Mouse (Mus musculus): ENCODE results near the gene Vps13d. TPM values are rescaled to one million over a fixed set of nuclear protein-coding genes. Genes with fewer than 3 reads are reported as not detected.

The Vps13d gene
- polyA plus RNA-seq, 1 experiment from 2014 or later: 7.8 TPM

GRCm38 (mm10) chr4:144957186-144957585, 237.6 kb downstream of the Vps13d start:
- WGBS: 83% methylated on average over 4 of the region's 4 CpGs

GRCm38 (mm10) chr4:144956293-144956692, 238.5 kb downstream of the Vps13d start:
- WGBS: 73% methylated on average over 1 of the region's 1 CpGs
- Histone ChIP-seq H3K27ac (replicated peaks) (no peak overlapping the region), H3K9me3 (replicated peaks) (no peaks in the 10 kb centered on the region), H3K4me2 (no peak overlapping the region), H3K27me3 (replicated peaks) (no peaks in the 10 kb centered on the region), H3K4me1 (no peaks in the 10 kb centered on the region), H3K9ac (replicated peaks) (no peak overlapping the region), H3K36me3 (no peaks in the 10 kb centered on the region), H3K4me3 (replicated peaks) (no peak overlapping the region)
- ATAC-seq (ENCODE audit: low FRiP score): no peak

More at GRCm38 (mm10) chr4:144957186-144957585, 237.6 kb downstream of the Vps13d start:
- Histone ChIP-seq H3K36me3 (no peaks in the 10 kb centered on the region), H3K27me3 (replicated peaks) (no peaks in the 10 kb centered on the region), H3K27ac (replicated peaks) (no peak overlapping the region), H3K4me1 (no peaks in the 10 kb centered on the region), H3K4me3 (replicated peaks) (no peak overlapping the region), H3K9me3 (replicated peaks) (no peaks in the 10 kb centered on the region), H3K9ac (replicated peaks) (no peak overlapping the region), H3K4me2 (no peak overlapping the region)
- ATAC-seq (ENCODE audit: low FRiP score): no peak

DNA sequence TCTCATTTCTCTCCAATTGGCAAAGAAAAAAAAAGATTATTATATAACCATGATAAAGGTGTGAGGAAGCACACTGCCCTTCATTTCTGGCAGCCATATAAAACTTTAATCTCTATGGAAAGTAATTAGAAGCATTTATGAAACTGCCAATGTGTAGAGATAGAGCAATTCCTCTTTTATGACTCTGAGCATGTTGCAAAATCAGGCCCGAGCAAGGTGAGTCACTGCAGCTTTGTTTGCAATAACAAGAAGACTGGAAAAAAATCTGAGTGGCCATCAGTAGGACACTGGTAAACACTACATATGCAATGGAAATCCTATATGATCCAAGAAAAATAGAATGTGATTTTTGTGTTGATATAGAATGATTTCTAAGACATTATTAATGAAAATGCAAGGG, 238.9 kb downstream of the Vps13d start:
- Histone ChIP-seq H3K27me3 (replicated peaks) (no peaks in the 10 kb centered on the region), H3K4me2 (no peak overlapping the region), H3K9ac (replicated peaks) (no peak overlapping the region), H3K4me3 (replicated peaks) (no peak overlapping the region), H3K9me3 (replicated peaks) (no peaks in the 10 kb centered on the region), H3K27ac (replicated peaks) (no peak overlapping the region), H3K4me1 (no peaks in the 10 kb centered on the region), H3K36me3 (no peaks in the 10 kb centered on the region)
- ATAC-seq (ENCODE audit: low FRiP score): no peak
- 77% methylated on average over 1 of the region's 1 CpGs for WGBS

GRCm38 (mm10) chr4:144953421-144953820, 241.4 kb downstream of the Vps13d start:
- no peak overlapping the region for H3K27ac ChIP-seq (replicated peaks)
- WGBS: 100% methylated on average over 1 of the region's 1 CpGs
- no peak for ATAC-seq (ENCODE audit: low FRiP score)
- H3K9me3 ChIP-seq (replicated peaks): no peaks in the 10 kb centered on the region
- H3K4me3 ChIP-seq (replicated peaks): no peak overlapping the region
- no peaks in the 10 kb centered on the region for H3K27me3 ChIP-seq (replicated peaks)
- peaks cover 13% of the 10 kb centered on the region for H3K4me1 ChIP-seq
- H3K4me2 ChIP-seq: no peak overlapping the region
- H3K9ac ChIP-seq (replicated peaks): no peak overlapping the region
- H3K36me3 ChIP-seq: no peaks in the 10 kb centered on the region

DNA sequence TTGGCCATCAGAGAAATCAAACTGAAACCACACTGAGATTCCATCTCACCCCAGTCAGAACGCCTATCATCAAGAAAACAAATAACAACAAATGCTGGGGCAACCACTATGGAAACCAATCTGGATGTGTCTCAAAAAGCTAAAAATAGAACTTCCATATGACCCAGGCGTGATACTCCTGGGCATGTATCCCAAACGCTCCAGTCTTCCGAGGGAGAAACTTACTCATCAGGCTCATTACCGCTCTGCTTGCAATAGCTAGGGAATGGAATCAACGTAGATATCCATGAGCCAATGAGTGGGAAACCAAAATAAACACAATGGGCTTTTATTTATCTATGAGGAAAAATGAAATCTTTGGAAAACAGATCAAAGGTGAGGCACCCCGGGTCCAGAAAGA, 242.9 kb downstream of the Vps13d start:
- ATAC-seq (ENCODE audit: low FRiP score): no peak
- Histone ChIP-seq H3K4me3 (replicated peaks) (no peak overlapping the region), H3K9me3 (replicated peaks) (no peaks in the 10 kb centered on the region), H3K36me3 (no peaks in the 10 kb centered on the region), H3K4me1 (peaks cover 13% of the 10 kb centered on the region), H3K9ac (replicated peaks) (no peak overlapping the region), H3K4me2 (no peak overlapping the region), H3K27ac (replicated peaks) (no peak overlapping the region), H3K27me3 (replicated peaks) (no peaks in the 10 kb centered on the region)
- WGBS: 88% methylated on average over 7 of the region's 7 CpGs

DNA sequence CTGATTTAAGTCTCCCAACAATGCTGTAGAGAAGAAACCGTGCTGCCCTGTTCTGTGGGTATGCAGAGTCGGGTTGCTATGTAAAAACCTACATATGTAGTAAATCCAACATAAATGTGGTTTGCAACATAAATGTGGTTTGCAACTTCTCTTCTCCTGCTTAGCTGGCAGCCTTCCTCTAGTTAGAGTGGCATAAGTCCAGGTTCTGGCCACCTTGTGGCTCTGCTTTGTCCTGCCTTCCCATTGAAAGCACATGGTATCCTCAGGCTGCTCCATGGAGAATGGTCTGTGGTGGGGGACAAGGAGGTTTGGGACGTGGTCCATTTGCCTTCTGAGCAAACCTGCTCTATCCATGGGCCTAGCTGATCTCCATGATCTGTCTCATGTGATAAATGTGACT, 243.9 kb downstream of the Vps13d start:
- Histone ChIP-seq H3K36me3 (no peaks in the 10 kb centered on the region), H3K27me3 (replicated peaks) (no peaks in the 10 kb centered on the region), H3K4me1 (peaks cover 13% of the 10 kb centered on the region), H3K9me3 (replicated peaks) (no peaks in the 10 kb centered on the region), H3K27ac (replicated peaks) (no peak overlapping the region), H3K4me3 (replicated peaks) (no peak overlapping the region), H3K4me2 (no peak overlapping the region), H3K9ac (replicated peaks) (no peak overlapping the region)
- no peak for ATAC-seq (ENCODE audit: low FRiP score)
- WGBS: 91% methylated on average over 3 of the region's 3 CpGs

DNA sequence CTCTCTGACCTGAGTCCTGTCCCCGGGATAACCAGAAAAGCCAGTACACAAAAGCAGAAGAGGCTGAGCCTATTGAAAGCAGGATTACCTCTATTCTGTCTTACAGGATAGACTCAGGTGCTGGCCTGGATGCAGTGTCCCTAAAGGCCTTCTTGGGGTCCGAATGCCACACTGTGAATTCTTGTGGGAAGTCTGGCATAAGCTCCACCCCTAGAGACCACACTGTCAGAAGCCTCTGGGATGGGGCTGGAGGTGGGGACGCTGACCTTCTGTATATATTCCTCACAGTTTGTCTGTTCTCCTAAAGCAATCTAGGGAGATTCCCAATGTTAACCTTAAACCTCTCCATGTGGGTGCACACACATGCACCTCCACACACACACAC, 244.5 kb downstream of the Vps13d start:
- Histone ChIP-seq H3K36me3 (no peaks in the 10 kb centered on the region), H3K9me3 (replicated peaks) (no peaks in the 10 kb centered on the region), H3K9ac (replicated peaks) (no peak overlapping the region), H3K27ac (replicated peaks) (no peak overlapping the region), H3K4me1 (peaks cover 13% of the 10 kb centered on the region), H3K4me2 (no peak overlapping the region), H3K4me3 (replicated peaks) (no peak overlapping the region), H3K27me3 (replicated peaks) (no peaks in the 10 kb centered on the region)
- no peak for ATAC-seq (ENCODE audit: low FRiP score)
- WGBS: 73% methylated on average over 3 of the region's 3 CpGs

- no peak overlapping the region for H3K27ac ChIP-seq (replicated peaks)
- no peaks in the 10 kb centered on the region for H3K27me3 ChIP-seq (replicated peaks)
- H3K9me3 ChIP-seq (replicated peaks): no peaks in the 10 kb centered on the region
- peak; percentile 86 for ATAC-seq (ENCODE audit: low FRiP score)
- H3K36me3 ChIP-seq: no peaks in the 10 kb centered on the region
- WGBS: 12% methylated on average over 9 of the region's 9 CpGs
- H3K4me3 ChIP-seq (replicated peaks): no peak overlapping the region
- H3K4me2 ChIP-seq: no peak overlapping the region
- no peak overlapping the region for H3K9ac ChIP-seq (replicated peaks)
- peaks cover 13% of the 10 kb centered on the region for H3K4me1 ChIP-seq
Observed at GRCm38 (mm10) chr4:144949441-144950326, 245.1 kb downstream of the Vps13d start.

DNA sequence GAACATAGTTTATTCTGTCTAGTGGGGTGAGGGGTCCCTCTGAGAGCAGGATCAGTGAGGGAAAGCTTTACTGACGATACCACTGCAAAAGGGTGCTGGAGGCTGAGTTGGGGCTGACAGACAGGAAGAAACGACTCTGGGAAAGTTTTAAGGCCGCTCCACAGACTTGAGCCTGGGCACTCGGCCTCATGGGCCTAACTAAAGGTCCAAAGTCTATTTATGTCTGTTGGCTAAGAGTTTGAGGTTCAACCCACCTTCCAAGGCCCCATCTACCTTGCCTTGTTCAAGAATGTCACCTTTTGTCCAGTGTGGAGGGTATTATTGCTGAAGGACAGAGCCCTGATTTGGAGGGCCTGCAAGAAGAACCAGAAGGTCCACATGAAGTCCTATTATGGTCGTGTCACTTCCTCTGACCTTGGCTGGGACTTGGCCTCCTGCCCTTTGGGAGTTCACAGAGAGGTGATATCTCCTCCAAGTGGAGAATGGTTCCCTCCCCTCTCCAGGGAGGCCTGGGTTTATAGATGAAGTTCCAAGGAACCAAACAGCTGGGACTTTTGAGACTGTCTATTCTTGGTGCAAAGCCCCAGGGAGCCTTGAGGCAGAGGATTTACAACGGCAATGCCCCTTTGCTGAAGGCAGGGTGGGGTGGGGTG, 246.9 kb downstream of the Vps13d start:
- 69% methylated on average over 6 of the region's 6 CpGs for WGBS
- no peak for ATAC-seq (ENCODE audit: low FRiP score)
- H3K36me3 ChIP-seq: no peaks in the 10 kb centered on the region

GRCm38 (mm10) chr4:144943273-144943672, 251.5 kb downstream of the Vps13d start:
- ATAC-seq (ENCODE audit: low FRiP score): no peak
- 87% methylated on average over 5 of the region's 5 CpGs for WGBS
- Histone ChIP-seq H3K27me3 (replicated peaks) (no peaks in the 10 kb centered on the region), H3K9ac (replicated peaks) (no peak overlapping the region), H3K4me2 (no peak overlapping the region), H3K9me3 (replicated peaks) (no peaks in the 10 kb centered on the region), H3K4me3 (replicated peaks) (no peak overlapping the region), H3K36me3 (no peaks in the 10 kb centered on the region), H3K4me1 (no peaks in the 10 kb centered on the region), H3K27ac (replicated peaks) (no peak overlapping the region)

More for the DNA sequence above, 246.9 kb downstream of the Vps13d start:
- no peak overlapping the region for H3K9ac ChIP-seq (replicated peaks)
- no peak overlapping the region for H3K27ac ChIP-seq (replicated peaks)
- H3K4me2 ChIP-seq: no peak overlapping the region
- H3K4me3 ChIP-seq (replicated peaks): no peak overlapping the region
- H3K27me3 ChIP-seq (replicated peaks): no peaks in the 10 kb centered on the region
- H3K4me1 ChIP-seq: peaks cover 13% of the 10 kb centered on the region
- no peaks in the 10 kb centered on the region for H3K9me3 ChIP-seq (replicated peaks)

GRCm38 (mm10) chr4:144942433-144942832, 252.4 kb downstream of the Vps13d start:
- WGBS: 93% methylated on average over 3 of the region's 3 CpGs

More at GRCm38 (mm10) chr4:144942433-144942832, 252.4 kb downstream of the Vps13d start:
- Histone ChIP-seq H3K4me2 (no peak overlapping the region), H3K9ac (replicated peaks) (no peak overlapping the region), H3K9me3 (replicated peaks) (no peaks in the 10 kb centered on the region), H3K4me1 (no peaks in the 10 kb centered on the region), H3K36me3 (no peaks in the 10 kb centered on the region), H3K27me3 (replicated peaks) (no peaks in the 10 kb centered on the region), H3K4me3 (replicated peaks) (no peak overlapping the region), H3K27ac (replicated peaks) (no peak overlapping the region)
- no peak for ATAC-seq (ENCODE audit: low FRiP score)

Measured in neural tube, embryonic 15.5 days (tissue).